Mouse (Mus musculus) heart, postnatal 0 days (tissue): Measurements from ENCODE around the gene Mier1.

Experiments used
- CTCF ChIP-seq: IDR thresholded peaks from 2 replicates; pipeline ENCODE4 v1.5.1; 2016; ENCODE audit warnings: antibody characterized with exemption, control low read depth, low read depth
- EP300 ChIP-seq: IDR thresholded peaks from 2 replicates; pipeline ENCODE4 v1.6.1; 2016; ENCODE audit warnings: antibody characterized with exemption, low read depth

DNA sequence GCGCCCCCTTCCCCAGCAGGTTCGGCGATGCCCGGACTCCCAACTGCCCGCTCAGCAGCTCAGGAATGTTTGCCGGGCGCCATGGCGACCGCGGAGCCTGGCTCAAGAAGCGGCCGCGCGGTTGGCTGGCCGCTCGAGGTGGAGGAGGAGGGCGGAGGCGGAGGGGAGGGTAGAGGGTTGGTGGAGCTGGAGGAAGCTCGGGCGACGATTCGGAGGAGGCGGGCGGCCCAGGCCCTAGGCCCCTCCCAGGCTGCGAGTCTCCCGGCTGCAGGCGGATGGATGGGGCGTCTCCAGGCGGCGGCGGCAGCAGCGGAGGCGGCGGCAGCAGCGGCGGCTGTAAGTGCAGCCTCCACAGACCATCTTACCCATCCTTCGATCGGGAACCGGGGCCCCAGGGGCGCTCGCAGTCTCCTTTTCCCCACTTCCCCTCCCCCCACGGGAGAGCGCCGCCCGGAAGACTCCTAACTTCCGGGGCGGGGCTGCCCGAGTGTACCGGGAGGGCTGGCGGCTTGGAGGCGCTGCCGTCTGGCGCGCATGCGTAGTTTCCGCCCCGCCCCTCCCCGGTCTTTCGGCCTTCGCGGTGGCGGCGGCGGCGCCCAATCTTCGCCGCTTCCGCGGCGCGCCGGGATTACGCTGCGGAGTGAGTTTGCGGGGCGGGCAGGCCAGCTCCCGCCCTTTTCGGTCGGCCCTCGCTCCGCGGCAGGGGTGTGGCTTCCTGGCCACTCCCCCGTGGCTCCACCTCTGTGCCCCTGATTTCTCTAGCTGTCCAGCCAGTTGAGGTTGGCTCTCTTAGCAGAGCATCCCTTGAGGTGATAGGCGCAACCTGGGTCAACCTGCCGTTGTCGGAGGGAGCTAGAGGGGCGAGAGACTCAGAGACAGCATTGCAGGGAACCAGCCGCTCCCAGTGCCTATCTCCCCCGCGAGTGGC, at the start of gene Mier1, which contains the start of gene Wdr78:
- TF ChIP-seq CTCF (no peak), EP300 (no peak)
